Mouse (Mus musculus) cerebellum, adult 2 months (tissue): ENCODE measurements at regions not wholly inside any gene's neighbourhood (a gene's known extent, or its start where the extent isn't known, plus 50 kb on each side); places are given as distances from the start of the nearest gene placed in this dataset.

Source experiments
- CTCF ChIP-seq: fragments of 200-500 bp; IDR thresholded peaks from 2 replicates; pipeline ENCODE4 v1.5.1; 2011; ENCODE audit warnings: low read depth, mild to moderate bottlenecking, control low read depth, low read length, moderate library complexity, borderline replicate concordance; ENCODE audit not compliant: insufficient read depth
- POLR2A ChIP-seq: fragments of 200-500 bp; IDR thresholded peaks from 2 replicates; pipeline ENCODE4 v1.6.1; 2011; ENCODE audit warnings: low read length, control low read depth, borderline replicate concordance; ENCODE audit not compliant: insufficient read depth

GRCm38 (mm10) chr3:81304017-81304791 is 268.0 kb downstream of the Pdgfc start:
- no peak for TF ChIP-seq POLR2A
- no peak for TF ChIP-seq CTCF
